Mouse (Mus musculus) heart, embryonic 13.5 days (tissue): ENCODE data around the gene A930033H14Rik. TPM values are rescaled to one million over a fixed set of nuclear protein-coding genes. Genes with fewer than 3 reads are reported as not detected.

Experiments used
- ATAC-seq: fragments of 200-750 bp; cut with Nextera tagmentation; 2 replicates; pipeline ENCODE4 v1.8.0; 2017; ENCODE audit warnings: moderate TSS enrichment; ENCODE audit not compliant: insufficient number of reproducible peaks, low FRiP score, low TSS enrichment; ENCODE audit errors: extremely low read depth
- H3K27ac ChIP-seq: fragments of 300-500 bp; sonication (generic); replicated peaks from 2 replicates; pipeline ENCODE4 v1.5.1; 2015; ENCODE audit warnings: moderate library complexity, mild to moderate bottlenecking, inconsistent platforms
- H3K27me3 ChIP-seq: fragments of 300-500 bp; sonication (generic); replicated peaks from 2 replicates; pipeline ENCODE4 v1.6.1; 2015; ENCODE audit warnings: mild to moderate bottlenecking, inconsistent platforms
- H3K36me3 ChIP-seq: fragments of 300-500 bp; sonication (generic); 2 replicates; pipeline ENCODE4 v1.6.1; 2015; ENCODE audit warnings: mild to moderate bottlenecking, inconsistent platforms
- H3K4me1 ChIP-seq: fragments of 300-500 bp; sonication (generic); 2 replicates; pipeline ENCODE4 v1.6.1; 2015; ENCODE audit warnings: inconsistent platforms
- H3K4me2 ChIP-seq: fragments of 300-500 bp; sonication (generic); 2 replicates; pipeline ENCODE4 v1.6.1; 2015; ENCODE audit warnings: inconsistent platforms, mild to moderate bottlenecking, moderate library complexity
- H3K4me3 ChIP-seq: fragments of 300-500 bp; sonication (generic); 2 replicates; pipeline ENCODE4 v1.5.1; 2015; ENCODE audit warnings: moderate library complexity, mild to moderate bottlenecking, inconsistent platforms
- H3K9ac ChIP-seq: fragments of 300-500 bp; sonication (generic); 2 replicates; pipeline ENCODE4 v1.6.1; 2015; ENCODE audit warnings: inconsistent platforms, mild to moderate bottlenecking, moderate library complexity
- H3K9me3 ChIP-seq: fragments of 300-500 bp; sonication (generic); 2 replicates; pipeline ENCODE4 v1.6.1; 2016; ENCODE audit warnings: inconsistent platforms
- whole genome bisulfite sequencing: fragments of 180-500 bp; shearing (Covaris S2); methylation state at CpG from one replicate; pipeline ENCODE4 v1.1.7; 2015; ENCODE audit warnings: mixed read lengths; 5-methylcytosine and 5-hydroxymethylcytosine counted together
- polyA plus RNA-seq: library from polyadenylated mRNA; unstranded; fragments of >200 nt; fragmentation: Nextera tagmentation; extraction: Ambion mirVana; gene quantifications from 2 replicates; pipeline ENCODE4 v1.2.1, GENCODE M21; 2015

The A930033H14Rik gene
- polyA plus RNA-seq, 1 experiment from 2014 or later = 1.6 TPM

- H3K36me3 ChIP-seq = peaks cover 30% of the 10 kb centered on the region
- no peak overlapping the region for H3K9ac ChIP-seq
- WGBS = 78% methylated on average over 6 of the region's 6 CpGs
- H3K27ac ChIP-seq = 0 out of 2 replicates have a peak overlapping the region, but pooled peaks have one; percentile 3
- H3K4me2 ChIP-seq = no peak overlapping the region
- H3K27me3 ChIP-seq = no peaks in the 10 kb centered on the region
- H3K9me3 ChIP-seq = no peaks in the 10 kb centered on the region
- no peak for ATAC-seq
- H3K4me1 ChIP-seq = peaks cover 49% of the 10 kb centered on the region
- H3K4me3 ChIP-seq = no peak overlapping the region
Observed at GRCm38 (mm10) chr10:69251254-69251653, 38.4 kb upstream of the A930033H14Rik start.

GRCm38 (mm10) chr10:69248261-69249160 lies 35.6 kb upstream of the A930033H14Rik start:
- H3K4me2 ChIP-seq = no peak overlapping the region
- H3K9me3 ChIP-seq = no peaks in the 10 kb centered on the region
- no peak for ATAC-seq
- WGBS = 82% methylated on average over 29 of the region's 29 CpGs
- peaks cover 28% of the 10 kb centered on the region for H3K36me3 ChIP-seq
- H3K4me3 ChIP-seq = no peak overlapping the region
- H3K9ac ChIP-seq = no peak overlapping the region
- H3K4me1 ChIP-seq = peaks cover 41% of the 10 kb centered on the region
- H3K27me3 ChIP-seq = no peaks in the 10 kb centered on the region
- H3K27ac ChIP-seq = no peak overlapping the region

GRCm38 (mm10) chr10:69247311-69248033 lies 34.6 kb upstream of the A930033H14Rik start:
- Histone ChIP-seq H3K36me3 (peaks cover 28% of the 10 kb centered on the region), H3K9ac (no peak overlapping the region), H3K4me1 (peaks cover 33% of the 10 kb centered on the region), H3K4me3 (no peak overlapping the region), H3K27me3 (no peaks in the 10 kb centered on the region), H3K27ac (no peak overlapping the region), H3K9me3 (no peaks in the 10 kb centered on the region), H3K4me2 (no peak overlapping the region)
- no peak for ATAC-seq
- 92% methylated on average over 7 of the region's 7 CpGs for WGBS

GRCm38 (mm10) chr10:69246762-69247161 lies 33.9 kb upstream of the A930033H14Rik start:
- WGBS = 59% methylated on average over 3 of the region's 3 CpGs
- Histone ChIP-seq H3K27ac (no peak overlapping the region), H3K4me1 (peaks cover 26% of the 10 kb centered on the region), H3K27me3 (no peaks in the 10 kb centered on the region), H3K9me3 (0 out of 2 replicates have a peak, but pooled peaks cover 5% of the 10 kb centered on the region), H3K9ac (no peak overlapping the region), H3K36me3 (peaks cover 33% of the 10 kb centered on the region), H3K4me3 (no peak overlapping the region), H3K4me2 (no peak overlapping the region)
- ATAC-seq = no peak

GRCm38 (mm10) chr10:69245906-69246668 lies 33.2 kb upstream of the A930033H14Rik start:
- Histone ChIP-seq H3K36me3 (peaks cover 37% of the 10 kb centered on the region), H3K4me2 (no peak overlapping the region), H3K4me1 (peaks cover 26% of the 10 kb centered on the region), H3K27ac (no peak overlapping the region), H3K27me3 (no peaks in the 10 kb centered on the region), H3K9me3 (0 out of 2 replicates have a peak, but pooled peaks cover 5% of the 10 kb centered on the region), H3K4me3 (no peak overlapping the region), H3K9ac (no peak overlapping the region)
- ATAC-seq = no peak
- 76% methylated on average over 10 of the region's 10 CpGs for WGBS

GRCm38 (mm10) chr10:69245151-69245550 lies 32.3 kb upstream of the A930033H14Rik start:
- Histone ChIP-seq H3K27ac (no peak overlapping the region), H3K4me2 (no peak overlapping the region), H3K4me3 (no peak overlapping the region), H3K36me3 (peaks cover 32% of the 10 kb centered on the region), H3K9ac (no peak overlapping the region), H3K9me3 (0 out of 2 replicates have a peak, but pooled peaks cover 5% of the 10 kb centered on the region), H3K4me1 (peaks cover 26% of the 10 kb centered on the region), H3K27me3 (no peaks in the 10 kb centered on the region)
- ATAC-seq = no peak
- 86% methylated on average over 4 of the region's 4 CpGs for WGBS

GRCm38 (mm10) chr10:69240530-69240929 lies 27.6 kb upstream of the A930033H14Rik start:
- Histone ChIP-seq H3K4me3 (no peak overlapping the region), H3K4me2 (no peak overlapping the region), H3K4me1 (peaks cover 12% of the 10 kb centered on the region; the same call in 1 of the 2 replicates), H3K27me3 (no peaks in the 10 kb centered on the region), H3K27ac (no peak overlapping the region), H3K36me3 (peaks cover 40% of the 10 kb centered on the region), H3K9ac (no peak overlapping the region), H3K9me3 (0 out of 2 replicates have a peak, but pooled peaks cover 5% of the 10 kb centered on the region)
- no peak for ATAC-seq
- WGBS = 83% methylated on average over 2 of the region's 2 CpGs

- WGBS = 57% methylated on average over 6 of the region's 6 CpGs
- peaks cover under 1% of the 10 kb centered on the region; the same call in 1 of the 2 replicates for H3K4me1 ChIP-seq
- no peak for ATAC-seq
- H3K9ac ChIP-seq = no peak overlapping the region
- no peak overlapping the region for H3K4me3 ChIP-seq
- H3K4me2 ChIP-seq = no peak overlapping the region
- 0 out of 2 replicates have a peak, but pooled peaks cover 5% of the 10 kb centered on the region for H3K9me3 ChIP-seq
- peaks cover 40% of the 10 kb centered on the region for H3K36me3 ChIP-seq
- H3K27ac ChIP-seq = no peak overlapping the region
- H3K27me3 ChIP-seq = no peaks in the 10 kb centered on the region
Observed at GRCm38 (mm10) chr10:69238311-69238710, 25.4 kb upstream of the A930033H14Rik start.

GRCm38 (mm10) chr10:69237781-69238180 lies 24.9 kb upstream of the A930033H14Rik start:
- no peak for ATAC-seq
- Histone ChIP-seq H3K27ac (no peak overlapping the region), H3K27me3 (no peaks in the 10 kb centered on the region), H3K9ac (no peak overlapping the region), H3K36me3 (peaks cover 40% of the 10 kb centered on the region), H3K9me3 (0 out of 2 replicates have a peak, but pooled peaks cover 5% of the 10 kb centered on the region), H3K4me3 (no peak overlapping the region), H3K4me2 (no peak overlapping the region), H3K4me1 (no peaks in the 10 kb centered on the region)
- 86% methylated on average over 9 of the region's 9 CpGs for WGBS

GRCm38 (mm10) chr10:69237185-69237584 lies 24.3 kb upstream of the A930033H14Rik start:
- no peaks in the 10 kb centered on the region for H3K4me1 ChIP-seq
- H3K9ac ChIP-seq = no peak overlapping the region
- H3K27ac ChIP-seq = no peak overlapping the region
- H3K27me3 ChIP-seq = no peaks in the 10 kb centered on the region
- peaks cover 39% of the 10 kb centered on the region for H3K36me3 ChIP-seq
- no peak for ATAC-seq
- 72% methylated on average over 3 of the region's 3 CpGs for WGBS
- H3K4me3 ChIP-seq = no peak overlapping the region
- H3K4me2 ChIP-seq = no peak overlapping the region
- H3K9me3 ChIP-seq = 0 out of 2 replicates have a peak, but pooled peaks cover 4% of the 10 kb centered on the region

- Histone ChIP-seq H3K4me3 (no peak overlapping the region), H3K9ac (no peak overlapping the region), H3K36me3 (peaks cover 33% of the 10 kb centered on the region), H3K9me3 (no peaks in the 10 kb centered on the region), H3K4me1 (peaks cover 30% of the 10 kb centered on the region), H3K27me3 (no peaks in the 10 kb centered on the region), H3K27ac (no peak overlapping the region), H3K4me2 (no peak overlapping the region; the same call in 1 of the 2 replicates)
- ATAC-seq = no peak
- 32% methylated on average over 8 of the region's 8 CpGs for whole genome bisulfite sequencing
Observed at GRCm38 (mm10) chr10:69225951-69226350, 13.1 kb upstream of the A930033H14Rik start.
